Mouse (Mus musculus) kidney, postnatal 0 days (tissue): ENCODE measurements around the gene Hipk4. TPM values are rescaled to one million over a fixed set of nuclear protein-coding genes. Genes with fewer than 3 reads are reported as not detected.

Experiments used
- ATAC-seq: fragments of 200-750 bp; cut with Nextera tagmentation; replicated peaks from 2 replicates; pipeline ENCODE4 v1.8.0; 2017; ENCODE audit warnings: low read depth, moderate number of reproducible peaks, moderate TSS enrichment, moderate library complexity; ENCODE audit not compliant: low FRiP score
- DNase-seq: peaks from one replicate; pipeline ENCODE4 v3.0.0-alpha.2; 2016; ENCODE audit warnings: low spot score
- H3K27ac ChIP-seq: fragments of 300-500 bp; sonication (generic); 2 replicates; pipeline ENCODE4 v1.5.1; 2014; ENCODE audit warnings: mild to moderate bottlenecking
- H3K27me3 ChIP-seq: fragments of 300-500 bp; sonication (generic); 2 replicates; pipeline ENCODE4 v1.6.1; 2014; ENCODE audit warnings: low read length, mixed read lengths; ENCODE audit not compliant: insufficient read depth
- H3K36me3 ChIP-seq: fragments of 300-500 bp; sonication (generic); 2 replicates; pipeline ENCODE4 v1.6.1; 2014; ENCODE audit warnings: low read length, mixed read lengths; ENCODE audit not compliant: insufficient read depth
- H3K4me1 ChIP-seq: fragments of 300-500 bp; sonication (generic); replicated peaks from 2 replicates; pipeline ENCODE4 v1.6.1; 2014; ENCODE audit warnings: antibody characterized with exemption, low read length, mixed read lengths; ENCODE audit not compliant: insufficient read depth
- H3K4me2 ChIP-seq: fragments of 300-500 bp; sonication (generic); 2 replicates; pipeline ENCODE4 v1.6.1; 2014; ENCODE audit warnings: mild to moderate bottlenecking, low read length, moderate library complexity, mixed read lengths
- H3K4me3 ChIP-seq: fragments of 300-500 bp; sonication (generic); replicated peaks from 2 replicates; pipeline ENCODE4 v1.5.1; 2014; ENCODE audit warnings: low read depth, low read length
- H3K9ac ChIP-seq: fragments of 300-500 bp; sonication (generic); 2 replicates; pipeline ENCODE4 v1.6.1; 2014; ENCODE audit warnings: low read depth, low read length
- H3K9me3 ChIP-seq: fragments of 300-500 bp; sonication (generic); replicated peaks from 2 replicates; pipeline ENCODE4 v1.6.1; 2016; ENCODE audit warnings: low read length, inconsistent platforms, mixed read lengths
- CTCF ChIP-seq: IDR thresholded peaks from 2 replicates; pipeline ENCODE4 v1.5.1; 2016; ENCODE audit warnings: antibody characterized with exemption, low read depth, mild to moderate bottlenecking, moderate library complexity
- WGBS: fragments of 180-500 bp; shearing (Covaris S2); extraction: QIAGEN DNeasy Blood & Tissue Kit; methylation state at CpG from one replicate; pipeline ENCODE4 v1.1.7; 2014; 5-methylcytosine and 5-hydroxymethylcytosine counted together
- polyA plus RNA-seq: library from polyadenylated mRNA; unstranded; fragments of >200 nt; fragmentation: Nextera tagmentation; extraction: Ambion mirVana; gene quantifications from 2 replicates; pipeline ENCODE4 v1.2.1, GENCODE M21; 2015

The Hipk4 gene
- polyA plus RNA-seq, 1 experiment from 2014 or later, result 0.45 TPM

DNA sequence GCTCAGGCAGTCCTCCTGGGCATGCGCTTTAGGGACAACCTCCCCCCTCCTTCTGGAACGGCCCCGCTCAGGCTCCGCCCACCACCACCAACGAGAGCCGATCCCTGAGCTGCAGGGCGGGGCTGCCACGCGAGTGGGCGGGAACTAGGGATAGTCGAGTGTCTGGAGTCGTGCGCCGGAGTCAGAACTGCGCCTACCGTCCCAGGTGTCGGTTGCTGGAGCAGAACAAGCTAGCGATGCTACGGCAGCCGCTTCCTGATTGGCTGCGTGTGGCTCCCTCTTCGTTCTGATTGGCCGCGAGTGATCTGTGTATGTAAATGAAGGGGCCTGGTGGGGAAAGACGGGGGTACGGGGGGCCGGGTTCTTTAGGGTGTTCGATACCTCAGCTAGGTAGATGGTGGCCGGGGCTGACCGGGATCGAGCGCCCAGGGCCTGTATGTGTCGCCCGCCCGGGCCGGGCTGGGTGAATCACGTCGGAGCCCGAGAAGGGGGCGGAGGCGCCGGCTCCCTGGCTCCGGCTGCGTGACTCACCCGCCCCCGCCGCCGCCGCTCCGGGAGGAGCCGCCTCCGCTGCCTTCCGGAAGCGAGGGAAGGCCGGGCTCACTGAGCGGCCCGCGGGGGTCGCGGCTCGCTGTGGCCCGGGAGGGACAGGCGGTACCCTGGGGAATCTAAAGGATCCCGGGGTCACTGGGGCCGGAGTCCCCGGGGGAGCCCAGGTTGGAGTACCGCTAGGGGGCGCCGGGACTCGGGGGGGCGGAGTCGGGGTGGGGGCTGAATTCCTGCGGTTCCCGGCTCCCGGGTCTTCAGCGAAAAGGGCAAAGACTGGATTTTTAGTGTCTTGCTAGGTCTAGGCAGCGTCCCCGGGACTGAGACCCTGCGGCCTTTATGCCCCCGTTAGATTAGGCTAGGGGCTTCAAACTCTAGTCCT, 36.0 kb upstream of the Hipk4 start, which contains the start of gene Sertad1:
Gene Sertad1, plus strand, starts transcription at position 141 of the 928 bp plus-strand sequence.
- Histone ChIP-seq H3K36me3 (0 out of 2 replicates have a peak, but pooled peaks cover 5% of the 10 kb centered on the region), H3K4me2 (peak within 1 kb of the TSS; percentile 85), H3K9me3 (no peaks in the 10 kb centered on the region), H3K27ac (peak within 1 kb of the TSS; percentile 97), H3K27me3 (no peaks in the 10 kb centered on the region), H3K4me1 (peaks cover 18% of the 10 kb centered on the region), H3K4me3 (peak within 1 kb of the TSS; percentile 61), H3K9ac (peak within 1 kb of the TSS; percentile 82)
- ATAC-seq (peak; percentile 94), DNase-seq (peak; percentile 99)
- 1% methylated on average over 67 of the region's 80 CpGs for WGBS
- TF ChIP-seq CTCF, result peak; percentile 60

GRCm38 (mm10) chr7:27487740-27488268, 35.3 kb upstream of the Hipk4 start:
- 2% methylated on average over 13 of the region's 13 CpGs for WGBS
- Histone ChIP-seq H3K36me3 (0 out of 2 replicates have a peak, but pooled peaks cover 5% of the 10 kb centered on the region), H3K27me3 (no peaks in the 10 kb centered on the region), H3K9me3 (no peaks in the 10 kb centered on the region), H3K27ac (peak overlapping the region; percentile 97), H3K4me3 (peak overlapping the region; percentile 61), H3K4me2 (peak overlapping the region; percentile 85), H3K9ac (peak overlapping the region; percentile 82), H3K4me1 (peaks cover 18% of the 10 kb centered on the region)
- no peak for TF ChIP-seq CTCF
- DNase-seq (peak; percentile 70), ATAC-seq (no peak)

DNA sequence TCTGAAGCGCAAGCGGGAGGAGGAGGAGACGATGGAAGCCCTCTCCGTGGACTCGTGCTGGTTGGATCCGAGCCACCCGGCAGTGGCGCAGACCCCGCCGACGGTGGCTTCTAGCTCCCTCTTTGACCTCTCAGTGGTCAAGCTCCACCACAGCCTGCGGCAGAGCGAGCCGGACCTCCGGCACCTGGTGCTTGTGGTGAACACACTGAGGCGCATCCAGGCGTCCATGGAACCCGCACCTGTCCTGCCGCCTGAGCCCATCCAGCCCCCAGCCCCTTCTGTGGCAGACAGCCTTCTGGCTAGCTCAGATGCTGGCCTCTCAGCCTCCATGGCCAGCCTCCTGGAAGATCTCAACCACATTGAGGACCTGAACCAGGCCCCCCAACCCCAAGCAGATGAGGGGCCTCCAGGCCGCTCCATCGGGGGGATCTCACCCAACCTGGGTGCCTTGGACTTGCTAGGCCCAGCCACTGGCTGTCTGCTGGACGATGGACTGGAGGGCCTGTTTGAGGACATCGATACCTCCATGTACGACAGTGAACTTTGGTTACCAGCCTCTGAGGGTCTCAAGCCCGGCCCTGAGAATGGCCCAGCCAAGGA, 33.7 kb upstream of the Hipk4 start:
- H3K36me3 ChIP-seq, result 0 out of 2 replicates have a peak, but pooled peaks cover 5% of the 10 kb centered on the region
- 90% methylated on average over 25 of the region's 25 CpGs for WGBS
- no peaks in the 10 kb centered on the region for H3K9me3 ChIP-seq
- peak overlapping the region; percentile 13; the same call in 1 of the 2 replicates for H3K4me2 ChIP-seq
- ATAC-seq, result no peak
- peak overlapping the region; percentile 94 for H3K27ac ChIP-seq
- no peak overlapping the region for H3K4me3 ChIP-seq
- H3K27me3 ChIP-seq, result no peaks in the 10 kb centered on the region
- H3K4me1 ChIP-seq, result peaks cover 18% of the 10 kb centered on the region
- no peak overlapping the region for H3K9ac ChIP-seq
- DNase-seq, result no peak
- no peak for TF ChIP-seq CTCF

GRCm38 (mm10) chr7:27490227-27490542, 32.9 kb upstream of the Hipk4 start:
- Histone ChIP-seq H3K9me3 (no peaks in the 10 kb centered on the region), H3K27me3 (no peaks in the 10 kb centered on the region), H3K27ac (peak overlapping the region; percentile 94), H3K4me1 (peaks cover 18% of the 10 kb centered on the region), H3K4me2 (peak overlapping the region; percentile 49), H3K9ac (peak overlapping the region; percentile 55), H3K4me3 (peak overlapping the region; percentile 27; the same call in 1 of the 2 replicates), H3K36me3 (0 out of 2 replicates have a peak, but pooled peaks cover 5% of the 10 kb centered on the region)
- DNase-seq (no peak), ATAC-seq (no peak)
- TF ChIP-seq CTCF, result no peak
- WGBS, result 4% methylated on average over 4 of the region's 4 CpGs

DNA sequence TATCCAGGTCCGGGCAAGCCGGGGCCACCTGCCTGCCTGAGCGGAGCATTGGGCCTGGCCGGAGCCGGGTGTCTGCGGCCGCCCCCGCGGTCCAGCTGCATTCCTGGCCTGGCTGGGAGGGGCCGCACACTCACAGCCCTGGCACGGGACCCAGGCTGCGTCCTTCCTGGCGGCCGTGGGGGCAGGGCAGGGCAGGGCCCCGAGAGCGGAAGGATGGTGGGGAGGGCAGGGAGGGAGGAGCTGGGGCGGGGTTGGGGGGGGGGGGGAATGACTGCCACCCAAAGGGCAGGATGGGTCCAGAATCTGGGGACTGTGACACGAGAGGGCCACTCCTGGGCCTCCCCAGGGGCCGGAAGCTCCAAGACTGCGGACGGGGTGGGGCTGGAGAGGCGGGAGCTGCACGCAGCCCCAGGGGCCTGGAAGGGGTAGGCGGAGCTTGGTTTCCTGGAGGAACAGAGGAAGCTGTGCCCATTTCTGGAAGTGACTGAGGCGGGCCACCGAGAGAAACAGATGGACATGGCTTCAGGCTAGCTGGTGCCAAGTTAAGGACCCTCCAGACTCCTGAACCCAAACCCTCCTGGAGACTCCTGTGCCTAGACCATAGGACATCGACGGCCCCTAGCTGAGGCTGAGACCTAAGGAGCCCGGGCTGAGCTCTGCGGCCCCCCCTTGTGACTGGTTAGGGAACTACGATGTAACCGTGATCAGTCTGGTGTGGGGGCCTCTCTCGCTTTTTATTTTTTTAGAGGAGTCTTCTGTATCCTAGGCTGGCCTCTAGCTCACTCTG, 32.3 kb upstream of the Hipk4 start:
- no peaks in the 10 kb centered on the region for H3K9me3 ChIP-seq
- TF ChIP-seq CTCF, result peak; percentile 69
- peak overlapping the region; percentile 27 for H3K4me3 ChIP-seq
- peak overlapping the region; percentile 94 for H3K27ac ChIP-seq
- peak overlapping the region; percentile 55 for H3K9ac ChIP-seq
- 0 out of 2 replicates have a peak, but pooled peaks cover 5% of the 10 kb centered on the region for H3K36me3 ChIP-seq
- WGBS, result under 1% methylated on average over 31 of the region's 33 CpGs
- H3K4me1 ChIP-seq, result peaks cover 16% of the 10 kb centered on the region
- DNase-seq, result peak; percentile 96
- peak overlapping the region; percentile 49 for H3K4me2 ChIP-seq
- peak; percentile 74 for ATAC-seq
- H3K27me3 ChIP-seq, result no peaks in the 10 kb centered on the region
